Mouse (Mus musculus): ENCODE measurements around the gene 4632433K11Rik. TPM values are rescaled to one million over a fixed set of nuclear protein-coding genes. Genes with fewer than 3 reads are reported as not detected.

4632433K11Rik gene
- total RNA-seq, 2 experiments from 2014 or later: not detected

DNA sequence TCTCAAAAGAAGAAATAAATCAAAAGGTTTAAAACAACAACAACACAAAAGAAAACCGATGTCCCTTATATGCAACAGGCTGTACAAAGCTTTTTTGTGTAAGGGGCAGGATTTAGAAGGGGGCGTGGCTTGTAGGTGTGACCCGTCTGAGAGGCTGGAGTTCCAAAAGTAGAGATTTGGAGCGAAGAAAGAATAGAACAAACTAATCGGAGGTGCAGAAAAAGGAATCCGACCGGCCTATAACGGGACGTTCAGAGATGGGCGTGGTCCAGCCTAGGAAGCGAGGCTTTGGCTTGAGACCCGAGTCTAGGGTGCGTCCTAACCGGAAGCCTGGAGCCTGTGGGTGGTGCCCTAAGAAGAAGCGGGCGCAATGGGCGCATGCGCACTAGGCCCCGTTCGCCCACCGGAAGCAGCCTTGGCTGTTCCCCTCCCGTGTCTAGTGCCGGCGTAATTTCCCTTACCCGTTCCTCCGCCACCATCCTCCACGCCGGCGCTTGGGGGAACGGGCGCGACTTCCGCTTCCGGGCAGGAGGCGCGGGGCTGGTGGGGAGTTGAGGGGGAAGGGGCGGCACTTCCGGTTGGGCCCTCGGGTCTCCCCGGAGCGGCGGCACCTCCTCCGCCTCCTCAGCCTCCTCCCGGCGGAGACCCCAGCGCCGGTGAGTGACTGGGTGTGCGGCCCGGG lies 13.8 kb upstream of the 4632433K11Rik start, which contains the start of the genes Zfp865 and Ccdc106:
Gene Zfp865 (plus strand): TSS at position 377 of the 682 bp plus-strand sequence.
Gene Ccdc106 (plus strand): TSS at position 554 of the 682 bp plus-strand sequence.
- DNase-seq: peak; percentile 99

GRCm38 (mm10) chr7:5020685-5021084 lies 13.2 kb upstream of the 4632433K11Rik start:
- DNase-seq: no peak

DNA sequence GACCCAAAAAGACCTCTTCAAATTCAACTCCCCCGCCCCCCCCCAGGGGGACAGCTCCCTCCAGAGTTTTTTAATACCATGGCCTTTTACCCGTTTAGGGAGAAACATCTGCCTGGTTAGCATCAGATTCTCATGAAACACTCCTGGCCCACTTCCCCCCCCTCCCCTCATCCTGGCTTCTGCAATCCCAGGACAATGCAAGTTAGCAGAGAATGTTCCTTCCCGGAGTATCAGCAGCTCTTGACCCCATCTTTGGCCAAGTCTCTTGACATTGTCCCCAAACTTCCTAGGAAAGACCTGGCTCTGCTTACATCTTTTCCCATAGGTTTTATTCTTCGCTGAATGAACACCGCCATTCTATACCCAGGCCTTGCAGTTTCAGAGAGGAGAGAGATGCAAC lies 12.7 kb upstream of the 4632433K11Rik start:
- no peak for DNase-seq

DNA sequence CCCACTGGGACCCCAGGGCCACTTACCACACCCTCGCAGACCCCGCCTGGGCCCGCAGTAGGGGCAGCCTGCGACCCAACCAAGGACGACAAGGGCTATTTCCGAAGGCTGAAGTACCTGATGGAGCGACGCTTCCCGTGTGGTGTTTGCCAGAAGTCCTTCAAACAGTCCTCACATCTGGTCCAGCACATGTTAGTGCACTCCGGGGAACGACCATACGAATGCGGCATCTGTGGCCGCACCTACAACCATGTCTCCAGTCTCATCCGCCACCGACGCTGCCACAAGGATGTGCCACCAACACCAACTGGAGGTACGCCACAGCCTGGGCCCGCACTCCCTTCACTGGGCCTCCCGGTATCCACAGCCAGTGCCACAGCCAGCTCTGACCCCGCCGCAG lies 4.4 kb upstream of the 4632433K11Rik start:
- DNase-seq: no peak

- no peak for DNase-seq
Measured at GRCm38 (mm10) chr7:5029946-5030345, 4.0 kb upstream of the 4632433K11Rik start.

DNA sequence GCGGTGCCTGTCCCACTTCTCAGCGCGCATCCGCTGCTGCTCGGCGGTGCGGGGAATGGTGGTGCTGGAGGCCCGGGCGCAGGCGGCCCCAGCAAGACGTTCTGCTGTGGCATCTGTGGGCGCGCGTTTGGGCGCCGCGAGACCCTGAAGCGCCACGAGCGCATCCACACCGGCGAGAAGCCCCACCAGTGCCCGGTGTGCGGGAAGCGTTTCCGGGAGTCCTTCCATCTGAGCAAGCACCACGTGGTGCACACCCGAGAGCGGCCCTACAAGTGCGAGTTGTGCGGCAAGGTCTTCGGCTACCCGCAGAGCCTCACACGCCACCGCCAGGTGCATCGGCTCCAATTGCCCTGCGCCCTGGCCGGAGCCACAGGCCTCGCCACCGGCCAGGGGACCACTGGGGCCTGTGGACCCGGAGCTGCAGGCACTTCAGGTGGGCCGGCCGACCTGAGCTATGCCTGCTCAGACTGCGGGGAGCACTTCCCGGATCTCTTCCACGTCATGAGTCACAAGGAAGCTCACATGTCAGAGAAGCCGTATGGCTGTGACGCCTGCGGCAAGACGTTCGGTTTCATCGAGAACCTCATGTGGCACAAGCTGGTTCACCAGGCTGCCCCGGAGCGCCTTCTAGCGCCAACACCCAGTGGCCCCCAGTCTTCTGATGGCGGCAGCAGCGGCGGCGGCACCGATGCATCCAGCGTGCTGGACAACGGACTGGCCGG lies 3.2 kb upstream of the 4632433K11Rik start:
- DNase-seq: no peak

DNA sequence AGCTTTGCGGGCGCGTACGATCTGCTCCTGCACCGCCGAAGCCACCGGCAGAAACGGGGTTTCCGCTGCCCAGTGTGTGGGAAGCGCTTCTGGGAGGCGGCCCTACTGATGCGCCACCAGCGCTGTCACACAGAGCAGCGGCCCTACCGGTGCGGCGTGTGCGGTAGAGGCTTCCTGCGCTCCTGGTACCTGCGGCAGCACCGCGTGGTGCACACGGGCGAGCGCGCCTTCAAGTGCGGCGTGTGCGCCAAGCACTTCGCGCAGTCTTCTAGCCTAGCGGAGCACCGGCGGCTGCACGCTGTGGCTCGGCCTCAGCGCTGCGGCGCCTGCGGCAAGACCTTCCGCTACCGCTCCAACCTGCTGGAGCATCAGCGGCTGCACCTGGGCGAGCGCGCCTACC lies 2.4 kb upstream of the 4632433K11Rik start:
- no peak for DNase-seq

DNA sequence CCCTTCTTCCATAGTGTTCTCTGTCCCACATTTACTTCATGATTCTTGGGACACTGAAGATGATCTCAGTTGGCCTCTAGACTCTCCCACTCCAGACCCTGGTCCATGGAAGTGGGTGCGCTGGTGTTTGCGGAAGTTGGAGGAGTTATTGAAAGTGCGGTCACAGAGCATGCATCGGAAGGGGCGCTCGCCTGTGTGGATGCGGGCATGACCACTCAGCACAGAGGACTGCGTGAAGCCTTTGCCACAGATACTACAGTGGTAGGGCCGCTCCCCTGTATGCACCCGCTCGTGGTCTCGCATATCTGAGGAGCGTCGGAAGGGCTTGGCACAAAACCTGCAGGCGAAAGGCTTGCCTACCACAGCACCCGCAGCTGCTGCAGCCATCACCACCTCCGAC lies 1.7 kb downstream of the 4632433K11Rik start:
- DNase-seq: no peak

DNA sequence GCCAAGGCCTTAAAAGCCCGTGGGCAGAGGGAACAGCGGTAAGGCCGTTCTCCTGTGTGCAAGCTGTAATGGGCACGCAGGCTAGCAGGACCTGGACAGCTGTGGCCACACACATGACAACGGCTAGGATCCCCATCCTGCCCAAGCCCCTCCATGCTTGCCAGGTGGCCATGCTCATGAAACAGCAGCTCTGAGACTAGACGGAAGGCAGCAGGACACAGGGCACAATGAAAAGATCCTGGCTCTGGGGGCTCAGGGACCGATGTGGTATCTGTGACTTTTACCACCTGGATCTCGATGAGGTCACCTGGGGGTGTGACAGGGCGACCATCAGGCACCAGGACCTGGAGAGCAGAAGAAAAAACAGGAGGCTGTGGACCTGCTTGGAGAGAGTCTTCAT lies 2.2 kb downstream of the 4632433K11Rik start:
- DNase-seq: no peak

DNA sequence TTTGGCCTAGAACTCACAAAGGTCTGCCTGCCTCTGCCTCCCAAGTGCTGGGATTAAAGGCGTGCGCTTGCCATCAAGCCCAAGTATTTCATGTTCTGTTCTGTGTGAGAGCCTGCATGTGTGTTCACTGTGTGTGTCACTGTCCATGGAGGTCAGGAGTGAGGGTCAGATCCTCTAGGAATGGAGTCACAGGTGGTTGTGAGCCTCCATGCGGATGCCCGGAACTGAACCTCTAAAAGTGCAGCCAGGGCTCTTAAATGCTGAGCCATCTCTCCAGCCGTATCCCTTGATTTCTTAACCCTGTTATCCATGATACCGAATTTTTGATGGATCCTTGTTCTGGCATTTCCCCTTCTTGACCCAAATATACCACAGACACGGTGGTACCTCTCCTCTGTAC lies 3.1 kb downstream of the 4632433K11Rik start:
- no peak for DNase-seq

GRCm38 (mm10) chr7:5037467-5037866 lies 3.5 kb downstream of the 4632433K11Rik start:
- no peak for DNase-seq

DNA sequence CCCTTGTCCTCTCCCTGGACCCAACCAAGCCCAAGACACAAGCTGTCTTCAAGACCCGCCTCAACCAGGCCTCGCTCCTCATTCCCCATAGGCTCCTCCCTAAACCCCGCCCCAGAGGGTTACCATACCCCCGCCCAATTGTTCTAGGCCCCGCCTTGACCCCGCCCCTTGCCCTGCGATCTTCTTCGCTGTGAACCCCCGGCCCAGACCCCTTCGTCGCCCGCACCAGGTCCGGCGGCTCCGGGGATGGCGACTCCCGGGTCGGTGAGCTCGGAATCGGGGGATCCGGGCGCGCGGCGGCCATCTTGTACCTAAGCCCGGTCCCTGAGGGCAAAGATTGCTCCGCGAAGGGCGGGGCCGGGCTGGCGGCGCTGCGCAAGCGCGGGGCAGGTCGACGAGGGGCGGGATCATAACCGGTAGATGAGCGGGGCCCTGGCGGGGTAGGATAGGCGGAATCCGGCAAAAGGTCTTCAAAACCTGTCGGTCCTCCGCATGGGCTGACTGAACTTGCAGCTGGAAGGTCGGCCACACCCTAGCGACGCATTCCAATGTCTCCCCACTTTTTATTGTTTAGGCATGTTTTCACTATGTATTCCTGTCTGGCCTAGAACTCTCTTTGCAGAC lies 4.3 kb downstream of the 4632433K11Rik start, which contains the start of gene Zfp784:
Gene Zfp784 (minus strand): TSS at position 338 of the 624 bp plus-strand sequence.
- peak; percentile 94 for DNase-seq

DNA sequence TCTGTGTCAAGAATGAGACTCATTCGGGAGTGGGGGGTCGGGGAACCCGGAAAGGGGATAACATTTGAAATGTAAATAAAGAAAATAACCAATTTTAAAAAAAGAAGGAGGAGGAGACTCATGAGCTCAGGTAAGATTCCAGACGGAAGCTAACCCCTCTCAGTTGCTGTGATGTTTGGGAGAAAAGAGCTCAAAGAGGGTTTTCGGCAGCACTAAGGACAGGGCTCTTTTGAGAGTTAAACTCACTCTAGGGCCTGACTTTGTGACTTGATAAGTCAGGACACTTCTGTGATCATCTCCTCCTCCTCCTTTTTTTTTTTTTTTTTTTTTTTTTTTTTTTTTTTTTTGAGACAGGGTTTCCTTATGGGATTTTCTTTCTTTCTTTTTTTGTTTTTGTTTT lies 5.0 kb downstream of the 4632433K11Rik start:
- DNase-seq: no peak

DNA sequence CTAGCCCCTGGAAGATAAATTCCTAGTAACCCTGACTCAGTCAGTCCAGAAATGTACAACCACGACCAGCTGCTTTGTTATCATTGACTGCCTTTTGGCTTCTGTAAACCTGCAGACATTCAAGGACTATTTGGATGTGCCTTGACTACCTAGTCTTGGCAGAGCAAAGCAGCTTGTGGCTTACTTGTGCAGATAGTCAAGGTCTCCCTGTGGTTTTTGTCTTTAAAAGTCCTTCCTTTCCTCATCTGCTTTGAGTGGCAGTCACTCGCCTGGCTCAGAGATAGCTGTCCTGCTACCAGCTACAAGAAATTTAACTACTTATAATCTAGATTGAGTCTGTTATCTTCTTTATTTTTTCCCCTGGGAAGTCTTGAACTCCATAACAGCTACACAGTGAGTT lies 11.1 kb downstream of the 4632433K11Rik start:
- DNase-seq: no peak

DNA sequence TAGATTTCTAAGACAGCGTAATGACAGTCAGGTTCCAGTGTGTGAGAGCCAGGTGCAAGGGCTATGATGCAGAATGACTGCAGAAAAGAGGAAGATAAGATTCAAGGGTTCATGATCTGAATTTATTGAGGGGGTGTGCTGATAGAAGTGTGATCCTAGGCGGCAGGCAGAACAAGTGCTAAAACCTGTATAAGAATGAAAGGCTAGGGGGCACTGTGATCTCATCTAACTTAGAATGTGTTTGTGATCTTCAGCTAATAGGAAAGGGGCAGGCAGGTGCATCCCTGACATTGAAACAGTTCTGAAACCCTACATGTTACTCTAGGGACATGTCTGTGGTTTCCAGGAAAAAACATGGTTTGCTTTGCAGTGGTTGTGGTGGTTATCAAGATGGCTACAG lies 12.2 kb downstream of the 4632433K11Rik start:
- no peak for DNase-seq

DNA sequence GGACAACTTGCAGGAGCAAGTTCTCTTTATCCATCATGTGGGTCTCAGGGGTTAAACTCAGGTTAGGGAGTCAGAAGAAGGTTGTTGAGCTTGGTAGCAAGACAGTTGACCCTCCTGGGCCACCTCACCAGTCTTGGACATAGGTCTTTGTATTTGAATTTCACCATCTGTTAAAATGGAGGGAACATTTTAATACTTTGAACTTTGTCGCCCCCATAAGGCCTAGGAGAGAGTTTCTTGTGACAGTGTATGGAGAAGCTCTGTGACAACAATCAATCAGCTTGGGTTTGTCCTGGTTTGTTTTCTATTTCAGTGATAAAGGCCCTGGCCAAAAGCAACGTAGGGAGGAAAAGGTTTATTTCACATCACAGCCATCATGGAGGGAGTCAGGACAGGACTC lies 13.4 kb downstream of the 4632433K11Rik start:
- DNase-seq: no peak

DNA sequence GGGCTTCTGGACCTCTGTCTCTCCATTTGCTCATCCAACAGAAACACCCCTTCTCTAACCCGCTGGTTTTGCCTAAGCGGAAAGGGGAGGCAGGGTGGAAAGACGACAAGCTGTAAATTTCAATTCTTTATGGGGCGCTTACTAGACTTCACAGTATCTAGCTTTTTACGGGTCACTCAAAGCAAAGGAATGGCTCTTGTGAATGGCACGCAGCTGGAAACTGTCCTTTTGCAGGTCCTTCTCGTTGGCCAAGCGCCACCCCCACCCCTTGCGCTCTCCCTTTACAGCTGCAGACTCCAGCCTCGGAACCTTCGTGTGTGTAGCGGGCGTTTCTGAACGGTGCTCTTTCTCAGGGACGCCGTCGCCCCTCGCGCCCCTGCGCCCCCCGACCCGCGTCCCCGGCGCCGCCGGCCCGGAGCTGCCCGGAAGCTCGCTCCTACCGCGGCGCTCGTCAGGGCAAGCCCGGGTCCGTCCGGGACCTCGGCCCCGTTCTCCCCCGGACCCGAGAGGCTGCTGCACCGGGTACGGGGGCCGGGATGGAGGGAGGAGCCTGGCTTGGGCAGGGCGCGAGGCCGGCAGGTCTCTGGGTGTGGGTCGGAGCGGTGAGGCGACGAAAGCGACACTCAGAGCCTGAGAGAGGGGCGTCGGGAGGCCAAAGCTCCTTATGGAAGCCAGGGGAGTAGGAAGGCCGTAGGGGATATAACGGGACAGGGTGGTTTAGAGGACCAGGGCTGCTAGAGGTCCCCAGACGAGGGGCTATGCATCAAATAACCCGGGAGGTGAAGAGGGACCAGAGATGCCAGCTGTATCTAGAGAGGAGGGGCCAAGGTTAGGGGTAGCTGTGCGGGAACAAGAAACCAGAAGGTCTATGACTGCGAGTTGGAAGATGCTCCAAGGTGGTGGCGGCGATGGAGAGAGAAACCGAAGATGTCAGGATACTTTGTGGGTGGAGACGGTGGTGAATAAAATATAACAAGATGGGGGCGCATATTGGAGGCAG lies 17.6 kb downstream of the 4632433K11Rik start, which contains the start of gene Zfp580:
Gene Zfp580 (plus strand): TSS at position 346 of the 1,000 bp plus-strand sequence.
- DNase-seq: peak; percentile 79 to 81

DNA sequence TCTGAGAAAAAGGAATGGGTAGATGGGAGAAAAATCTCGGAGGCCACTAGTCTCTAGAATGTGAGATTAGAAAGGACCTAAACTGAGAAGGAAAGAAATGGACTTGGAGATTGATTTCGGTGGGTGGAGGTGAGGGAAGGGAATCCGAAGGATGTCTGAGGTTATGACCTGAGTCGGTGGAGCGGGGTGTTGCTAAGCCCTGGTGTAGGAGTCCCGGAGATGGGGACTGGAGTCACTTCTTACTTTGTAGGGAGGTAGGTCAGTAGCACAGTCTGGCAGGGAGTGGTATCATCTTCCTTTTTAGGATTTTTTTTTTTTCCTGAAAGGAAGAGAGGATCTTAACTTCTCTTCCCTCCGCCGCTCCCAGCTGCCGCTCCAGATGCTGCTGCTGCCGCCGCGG lies 18.5 kb downstream of the 4632433K11Rik start:
- DNase-seq: no peak

DNA sequence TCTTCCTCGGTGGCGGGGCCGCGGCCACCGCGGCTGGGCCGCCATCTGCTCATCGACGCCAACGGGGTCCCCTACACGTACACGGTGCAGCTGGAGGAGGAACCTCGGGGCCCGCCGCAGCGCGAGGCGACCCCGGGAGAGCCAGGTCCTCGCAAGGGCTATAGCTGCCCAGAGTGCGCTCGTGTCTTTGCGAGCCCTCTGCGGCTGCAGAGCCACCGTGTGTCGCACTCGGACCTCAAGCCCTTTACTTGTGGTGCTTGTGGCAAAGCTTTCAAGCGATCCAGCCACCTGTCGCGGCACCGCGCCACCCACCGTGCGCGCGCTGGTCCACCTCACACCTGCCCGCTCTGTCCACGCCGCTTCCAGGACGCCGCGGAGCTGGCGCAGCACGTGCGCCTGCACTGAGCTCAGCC lies 19.0 kb downstream of the 4632433K11Rik start:
- no peak for DNase-seq

GRCm38 (mm10) chr7:5053456-5054179 lies 19.7 kb downstream of the 4632433K11Rik start:
- no peak for DNase-seq

DNA sequence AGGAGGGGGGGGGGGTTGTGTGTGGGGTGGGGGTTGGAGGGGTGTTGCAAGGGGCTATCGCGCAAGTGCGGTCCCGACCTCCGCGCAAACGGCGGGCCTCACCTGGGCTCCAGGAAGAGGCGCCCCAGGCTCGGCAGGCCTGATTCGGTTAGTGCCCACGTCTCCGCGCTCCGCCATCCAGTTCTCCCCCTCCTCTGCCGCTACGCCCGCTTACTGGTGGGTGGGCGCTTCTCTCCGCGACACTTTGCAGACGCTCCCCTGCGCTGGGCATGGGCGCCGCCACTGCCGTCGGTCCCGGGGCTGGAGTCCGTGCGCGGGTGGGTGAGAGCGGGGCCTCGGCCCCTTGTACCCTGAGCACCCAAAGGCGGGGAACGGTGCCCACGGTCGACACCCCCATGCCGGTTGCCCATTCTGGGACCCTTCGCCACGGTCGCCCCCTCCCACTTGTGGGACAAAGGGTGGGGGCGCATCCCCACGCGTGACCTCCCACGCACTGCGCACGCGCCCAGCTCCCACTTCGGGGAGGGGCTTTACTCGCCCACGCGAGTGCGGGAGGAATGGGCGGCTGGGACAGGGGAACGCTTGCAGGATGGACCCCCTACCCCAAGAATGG lies 22.8 kb downstream of the 4632433K11Rik start:
- DNase-seq: peak; percentile 73 to 75

Data from layer of hippocampus, postnatal 36 days (tissue).